Mouse (Mus musculus): Measurements from ENCODE around the gene Olfr1371. TPM values are rescaled to one million over a fixed set of nuclear protein-coding genes. Genes with fewer than 3 reads are reported as not detected.

The Olfr1371 gene
- not detected in 2 replicates for polyA plus RNA-seq (2012; rRNA removed)

DNA sequence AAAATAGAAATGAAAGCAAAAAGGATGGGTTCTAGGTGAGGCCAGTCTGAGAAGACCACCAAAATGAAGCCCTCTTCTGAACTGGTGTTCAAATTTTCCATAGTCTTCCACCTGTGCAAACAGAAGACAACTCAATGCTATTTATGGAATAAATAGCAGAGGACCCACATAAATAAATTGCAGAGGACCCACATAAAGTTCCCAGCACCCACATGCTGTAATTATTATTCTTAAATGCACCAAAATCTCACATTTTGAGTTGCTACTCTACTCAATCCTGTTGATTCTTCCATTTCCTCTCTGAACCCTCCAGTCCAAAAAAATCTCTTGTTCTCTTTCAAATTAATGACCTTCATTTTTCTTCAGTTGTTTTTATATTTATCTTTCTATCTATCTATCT is at the start of gene Olfr1371:
Olfr1371 (minus strand) TSS at position 101 of the 400 bp plus-strand sequence.

GRCm38 (mm10) chr11:52231606-52232541 is 18.1 kb upstream of the Olfr1371 start, which contains the start of gene Skp1a:
TSS of gene Skp1a (plus strand) at chr11:52231995.

Other genes starting within 250 kb of the Olfr1371 start
- gene Cdkn2aipnl, start 246.3 kb downstream of the Olfr1371 start, polyA plus RNA-seq (2012; rRNA removed): 15.7 and 16.5 TPM in 2 replicates
- 72.0 and 88.8 TPM in 2 replicates for gene Ube2b, start 213.2 kb downstream of the Olfr1371 start, polyA plus RNA-seq (2012; rRNA removed)
- 0.63 and 0.64 TPM in 2 replicates for gene Cdkl3, start 209.8 kb downstream of the Olfr1371 start, polyA plus RNA-seq (2012; rRNA removed)
- gene Ppp2ca, start 115.3 kb downstream of the Olfr1371 start, polyA plus RNA-seq (2012; rRNA removed): 21.6 and 22.3 TPM in 2 replicates
- gene Olfr1373, start 68.5 kb downstream of the Olfr1371 start, polyA plus RNA-seq (2012; rRNA removed): not detected in 2 replicates
- gene Skp1a, start 18.0 kb upstream of the Olfr1371 start, polyA plus RNA-seq (2012; rRNA removed): 54.1 and 59.6 TPM in 2 replicates
- gene Tcf7, start 69.0 kb upstream of the Olfr1371 start, polyA plus RNA-seq (2012; rRNA removed): 1.4 TPM in 2 replicates
- 69.0 and 70.0 TPM in 2 replicates for gene Vdac1, start 146.9 kb upstream of the Olfr1371 start, polyA plus RNA-seq (2012; rRNA removed)
- gene 9530068E07Rik, start 182.4 kb upstream of the Olfr1371 start, polyA plus RNA-seq (2012; rRNA removed): 64.2 and 68.1 TPM in 2 replicates